Mouse (Mus musculus) macrophage (primary cell): Measurements from ENCODE around the gene Atp2b2. TPM values are rescaled to one million over a fixed set of nuclear protein-coding genes. Genes with fewer than 3 reads are reported as not detected.

Experiments
- H3K27ac ChIP-seq: fragments of 350-480 bp; formaldehyde crosslinking; 2 replicates; pipeline ENCODE4 v1.9.0; 2021
- H3K36me3 ChIP-seq: fragments of 350-480 bp; formaldehyde crosslinking; 2 replicates; pipeline ENCODE4 v1.9.0; 2021; ENCODE audit errors: inconsistent target
- H3K4me3 ChIP-seq: fragments of 350-480 bp; formaldehyde crosslinking; 2 replicates; pipeline ENCODE4 v1.9.0; 2021; ENCODE audit errors: inconsistent target
- H3K79me2 ChIP-seq: fragments of 350-480 bp; formaldehyde crosslinking; 2 replicates; pipeline ENCODE4 v1.9.0; 2021; ENCODE audit errors: inconsistent target
- WGBS: methylation state at CpG from one replicate; pipeline ENCODE4 v1.1.7; 2026; ENCODE audit warnings: inconsistent platforms; ENCODE audit not compliant: missing documents; 5-methylcytosine and 5-hydroxymethylcytosine counted together
- polyA plus RNA-seq: library from polyadenylated mRNA; stranded (reverse); fragments of 250-400 nt; gene quantifications from 3 replicates; pipeline ENCODE4 v1.2.4, GENCODE M21; 2018; ENCODE audit warnings: inconsistent platforms

The Atp2b2 gene
- polyA plus RNA-seq, 1 experiment from 2014 or later: not detected

DNA sequence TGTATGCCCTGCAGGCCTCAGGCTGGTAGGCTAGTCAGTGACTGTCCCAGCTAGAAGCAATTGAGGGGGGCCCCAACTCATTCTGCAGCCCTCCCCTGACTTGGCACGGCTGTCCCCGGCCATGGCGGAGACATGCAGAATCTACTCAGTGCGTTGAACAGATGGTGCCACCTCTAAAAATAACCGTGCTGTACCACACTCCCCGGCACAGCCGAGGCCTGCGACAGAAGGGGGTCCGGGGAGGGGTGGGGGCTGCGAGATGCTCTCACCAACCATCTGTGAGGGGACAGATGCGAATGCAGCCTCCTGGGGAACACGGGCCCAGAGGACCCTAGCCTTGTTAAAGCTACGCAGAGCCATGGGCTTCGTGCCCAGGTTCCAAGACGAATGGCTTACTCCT, 185.6 kb downstream of the Atp2b2 start:
- 92% methylated on average over 15 of the region's 15 CpGs for WGBS
- Histone ChIP-seq H3K79me2 (no peaks in the 10 kb centered on the region), H3K36me3 (no peaks in the 10 kb centered on the region), H3K4me3 (no peak overlapping the region), H3K27ac (no peak overlapping the region)

GRCm38 (mm10) chr6:113856095-113856646, 186.2 kb downstream of the Atp2b2 start:
- no peaks in the 10 kb centered on the region for H3K36me3 ChIP-seq
- WGBS: 93% methylated on average over 1 of the region's 1 CpGs
- no peak overlapping the region for H3K4me3 ChIP-seq
- H3K27ac ChIP-seq: no peak overlapping the region
- H3K79me2 ChIP-seq: no peaks in the 10 kb centered on the region

- Histone ChIP-seq H3K27ac (no peak overlapping the region), H3K36me3 (no peaks in the 10 kb centered on the region), H3K4me3 (no peak overlapping the region), H3K79me2 (no peaks in the 10 kb centered on the region)
Observed at GRCm38 (mm10) chr6:113855581-113855980, 186.8 kb downstream of the Atp2b2 start.

DNA sequence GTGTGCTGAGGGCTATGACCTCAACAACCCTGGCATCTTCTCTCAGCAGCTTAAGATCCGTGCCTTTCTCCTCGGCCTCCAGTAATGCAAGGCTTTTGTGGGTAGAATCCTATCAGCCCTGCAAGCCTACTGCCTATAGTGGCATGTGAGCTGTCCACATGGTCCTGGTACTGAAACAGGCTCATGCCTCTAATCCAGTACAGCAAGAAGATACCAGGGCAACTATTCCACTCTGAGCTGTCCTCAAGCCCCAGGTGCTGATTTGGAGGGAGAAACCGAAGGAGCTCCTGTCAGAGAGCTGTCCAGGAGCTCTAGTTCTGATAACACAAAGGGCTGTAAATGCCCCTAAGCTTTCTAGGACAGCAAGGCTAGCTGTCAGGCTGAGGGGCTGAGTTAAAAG, 190.1 kb downstream of the Atp2b2 start:
- WGBS: 14% methylated on average over 3 of the region's 3 CpGs
- Histone ChIP-seq H3K36me3 (no peaks in the 10 kb centered on the region), H3K79me2 (no peaks in the 10 kb centered on the region), H3K27ac (no peak overlapping the region), H3K4me3 (no peak overlapping the region)

DNA sequence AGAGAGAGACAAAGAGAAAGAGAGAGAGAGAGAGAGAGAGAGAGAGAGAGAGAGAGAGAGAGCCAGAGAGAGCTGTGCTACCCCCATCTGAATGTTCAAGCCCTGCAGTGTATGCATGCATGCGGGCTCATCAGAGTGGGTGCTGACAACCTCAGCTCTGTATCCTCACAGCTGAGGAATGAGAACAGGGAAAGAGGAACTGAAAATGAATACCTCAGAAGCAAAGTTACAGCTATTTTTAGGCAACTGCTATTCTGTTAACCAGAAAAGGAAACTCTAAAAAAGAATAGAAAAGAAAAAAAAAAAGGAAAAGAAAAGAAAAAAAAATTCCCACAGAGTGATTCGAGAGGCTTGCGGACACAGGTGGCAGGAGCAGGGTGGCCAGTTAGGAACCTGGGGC, 192.6 kb downstream of the Atp2b2 start:
- WGBS: 0% methylated on average over 3 of the region's 3 CpGs

GRCm38 (mm10) chr6:113848655-113849054, 193.8 kb downstream of the Atp2b2 start:
- no peak overlapping the region for H3K27ac ChIP-seq
- H3K79me2 ChIP-seq: no peaks in the 10 kb centered on the region
- H3K36me3 ChIP-seq: no peaks in the 10 kb centered on the region
- no peak overlapping the region for H3K4me3 ChIP-seq
- WGBS: 72% methylated on average over 2 of the region's 2 CpGs

More for the DNA sequence above, 192.6 kb downstream of the Atp2b2 start:
- Histone ChIP-seq H3K79me2 (no peaks in the 10 kb centered on the region), H3K4me3 (no peak overlapping the region), H3K36me3 (no peaks in the 10 kb centered on the region), H3K27ac (no peak overlapping the region)

- 90% methylated on average over 2 of the region's 2 CpGs for WGBS
- Histone ChIP-seq H3K27ac (no peak overlapping the region), H3K79me2 (no peaks in the 10 kb centered on the region), H3K4me3 (no peak overlapping the region), H3K36me3 (no peaks in the 10 kb centered on the region)
Observed at GRCm38 (mm10) chr6:113847092-113847491, 195.3 kb downstream of the Atp2b2 start.

GRCm38 (mm10) chr6:113843248-113843647, 199.2 kb downstream of the Atp2b2 start:
- no peaks in the 10 kb centered on the region for H3K36me3 ChIP-seq
- H3K27ac ChIP-seq: no peak overlapping the region
- H3K79me2 ChIP-seq: no peaks in the 10 kb centered on the region
- H3K4me3 ChIP-seq: no peak overlapping the region
- 18% methylated on average over 3 of the region's 3 CpGs for WGBS

DNA sequence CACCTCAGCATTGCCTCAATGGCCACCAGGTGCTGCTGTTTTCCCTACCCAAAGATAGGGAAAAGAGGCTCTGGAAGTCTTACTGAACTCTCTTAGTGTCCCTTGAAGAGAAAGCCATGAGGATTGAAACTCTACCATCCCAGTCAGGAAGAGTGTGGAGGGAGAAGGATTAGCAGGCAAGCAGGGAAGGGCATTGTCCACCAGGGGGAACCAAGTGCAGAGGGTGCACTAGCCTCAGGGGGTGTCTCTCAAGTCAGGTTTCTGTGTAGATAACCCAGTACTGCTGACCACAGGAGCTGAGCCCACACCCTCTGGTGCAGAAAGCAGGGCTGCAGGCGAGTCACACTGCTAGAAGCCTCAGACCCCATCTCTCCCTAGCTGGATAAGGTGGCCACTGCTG, 203.9 kb downstream of the Atp2b2 start:
- Histone ChIP-seq H3K27ac (no peak overlapping the region), H3K79me2 (no peaks in the 10 kb centered on the region), H3K36me3 (no peaks in the 10 kb centered on the region), H3K4me3 (no peak overlapping the region)
- 25% methylated on average over 1 of the region's 1 CpGs for WGBS

DNA sequence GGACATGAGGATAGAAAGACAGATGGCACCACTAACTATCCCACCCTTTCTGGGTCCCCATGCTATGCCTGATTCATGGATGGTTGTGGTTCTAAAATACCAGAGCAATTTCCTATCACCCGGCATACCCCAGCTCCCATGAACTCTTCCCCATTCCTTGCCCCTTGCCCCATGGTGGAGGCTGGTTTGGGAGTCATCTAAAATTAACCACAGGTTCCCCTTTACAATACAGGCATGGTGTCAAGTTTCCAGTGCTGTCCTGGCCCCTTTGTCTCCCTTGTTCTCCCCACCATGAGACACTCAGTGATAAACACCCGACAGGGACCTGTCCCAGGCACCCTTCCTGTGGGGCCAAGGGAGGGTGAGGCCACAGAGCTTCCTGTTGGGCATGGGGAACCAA, 204.7 kb downstream of the Atp2b2 start:
- no peak overlapping the region for H3K4me3 ChIP-seq
- H3K36me3 ChIP-seq: no peaks in the 10 kb centered on the region
- WGBS: 13% methylated on average over 2 of the region's 2 CpGs
- no peak overlapping the region for H3K27ac ChIP-seq
- no peaks in the 10 kb centered on the region for H3K79me2 ChIP-seq

DNA sequence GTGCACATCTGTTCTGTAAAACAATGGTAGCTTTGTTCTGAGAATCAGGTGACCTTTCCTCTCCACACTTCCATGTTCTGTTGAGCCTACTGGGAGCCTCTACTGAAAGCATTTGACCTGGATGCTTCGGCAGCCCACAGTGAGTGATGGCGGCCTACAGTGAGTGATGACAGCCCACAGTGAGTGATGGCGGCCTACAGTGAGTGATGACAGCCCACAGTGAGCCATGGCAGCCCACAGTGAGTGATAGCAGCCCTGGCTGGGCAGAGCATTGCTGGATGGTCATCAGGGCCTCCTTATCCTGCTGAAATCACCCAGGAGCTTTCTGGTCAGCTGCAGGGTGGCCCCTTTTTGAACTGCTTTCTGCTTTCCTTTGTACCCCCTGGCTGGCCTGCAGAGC, 205.9 kb downstream of the Atp2b2 start:
- no peaks in the 10 kb centered on the region for H3K36me3 ChIP-seq
- no peak overlapping the region for H3K27ac ChIP-seq
- H3K79me2 ChIP-seq: no peaks in the 10 kb centered on the region
- H3K4me3 ChIP-seq: no peak overlapping the region
- WGBS: 90% methylated on average over 3 of the region's 3 CpGs

DNA sequence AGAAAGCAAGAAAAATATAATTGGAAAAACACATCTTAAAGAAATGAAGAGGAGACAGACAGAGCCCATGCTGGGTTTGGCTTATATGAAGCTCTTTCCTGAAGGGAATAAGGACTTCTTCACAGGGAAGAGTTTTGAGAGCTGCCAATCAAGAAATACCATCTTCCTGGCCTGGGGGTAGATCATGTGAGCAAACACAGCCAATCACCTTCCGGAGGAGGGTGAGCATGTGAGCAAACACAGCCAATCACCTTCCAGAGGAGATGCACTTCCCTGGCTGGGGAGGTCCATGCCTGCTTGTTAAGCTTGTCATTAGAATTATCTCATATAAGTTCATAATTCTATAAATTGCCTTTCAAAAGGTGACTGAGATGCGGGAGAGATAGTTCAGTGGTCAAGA, 211.9 kb downstream of the Atp2b2 start:
- 100% methylated on average over 2 of the region's 2 CpGs for WGBS
- Histone ChIP-seq H3K4me3 (no peak overlapping the region), H3K36me3 (no peaks in the 10 kb centered on the region), H3K27ac (no peak overlapping the region), H3K79me2 (no peaks in the 10 kb centered on the region)

- H3K4me3 ChIP-seq: no peak overlapping the region
Observed at GRCm38 (mm10) chr6:113827309-113827708, 215.1 kb downstream of the Atp2b2 start.

DNA sequence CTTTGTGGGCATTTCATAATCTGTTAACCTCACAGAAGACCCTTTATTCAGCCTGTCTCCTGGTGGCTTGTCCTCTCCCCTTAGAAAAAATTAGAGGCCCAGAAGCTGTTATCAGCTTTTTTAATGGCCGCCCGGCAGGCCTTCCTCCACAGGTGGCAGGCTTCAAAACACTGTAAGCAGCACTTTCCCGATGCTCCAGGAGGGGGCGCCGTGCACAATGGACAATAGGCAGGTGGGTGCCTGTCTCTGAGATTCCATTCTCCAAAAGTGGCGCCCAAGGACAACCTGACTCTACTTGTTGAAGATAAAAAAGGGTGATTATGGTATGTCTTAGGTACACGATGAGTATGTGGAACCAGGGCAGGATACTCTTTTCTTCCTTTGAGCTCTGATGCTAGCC, 220.0 kb downstream of the Atp2b2 start:
- no peak overlapping the region for H3K27ac ChIP-seq
- H3K4me3 ChIP-seq: no peak overlapping the region
- WGBS: 32% methylated on average over 7 of the region's 7 CpGs
- H3K79me2 ChIP-seq: no peaks in the 10 kb centered on the region
- H3K36me3 ChIP-seq: no peaks in the 10 kb centered on the region

More at GRCm38 (mm10) chr6:113827309-113827708, 215.1 kb downstream of the Atp2b2 start:
- H3K36me3 ChIP-seq: no peaks in the 10 kb centered on the region
- H3K27ac ChIP-seq: no peak overlapping the region
- WGBS: 94% methylated on average over 4 of the region's 4 CpGs
- no peaks in the 10 kb centered on the region for H3K79me2 ChIP-seq

- Histone ChIP-seq H3K4me3 (no peak overlapping the region), H3K79me2 (no peaks in the 10 kb centered on the region), H3K27ac (no peak overlapping the region), H3K36me3 (no peaks in the 10 kb centered on the region)
- 83% methylated on average over 3 of the region's 3 CpGs for WGBS
Observed at GRCm38 (mm10) chr6:113816690-113817089, 225.7 kb downstream of the Atp2b2 start.

DNA sequence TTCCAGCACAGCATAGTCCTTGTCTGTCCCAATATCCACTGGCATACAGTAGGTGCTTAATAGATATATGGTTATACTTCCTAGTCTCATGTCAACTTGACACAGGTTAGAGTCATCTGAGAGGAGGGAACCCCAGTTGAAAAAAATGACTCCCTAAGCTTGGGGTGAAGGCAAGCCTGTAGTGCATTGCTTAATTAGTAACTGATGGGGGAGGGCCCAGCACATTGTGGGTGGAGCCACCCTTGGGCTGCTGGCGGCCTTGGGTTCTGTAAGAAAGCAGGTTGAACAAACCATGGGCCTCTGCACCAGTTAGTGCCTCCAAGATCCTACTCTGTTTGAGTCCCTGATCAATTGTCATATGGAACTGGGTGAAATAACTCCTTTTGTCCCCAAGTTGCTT, 231.0 kb downstream of the Atp2b2 start:
- Histone ChIP-seq H3K79me2 (no peaks in the 10 kb centered on the region), H3K27ac (no peak overlapping the region), H3K36me3 (no peaks in the 10 kb centered on the region), H3K4me3 (no peak overlapping the region)
- 33% methylated on average over 1 of the region's 1 CpGs for WGBS
